Mouse (Mus musculus): ENCODE results near the gene Atxn7.

The Atxn7 gene

GRCm38 (mm10) chr14:14120230-14121096 lies 159.2 kb downstream of the Atxn7 start, which contains the start of gene Psmd6:
Gene Psmd6, minus strand, starts transcription at chr14:14120984.
- CTCF ChIA-PET = no interaction called here
